Mouse (Mus musculus): ENCODE results near the gene Zdhhc14.
A peak's percentile ranks its signal among the peaks of the same experiment; 100 is the strongest.

Zdhhc14 gene

GRCm38 (mm10) chr17:5765746-5766145 lies 273.4 kb downstream of the Zdhhc14 start:
- Histone ChIP-seq H3K36me3 (ENCODE audit: insufficient read depth, low read length) (no peaks in the 10 kb centered on the region), H3K27me3 (ENCODE audit: insufficient read depth, low read length) (peaks cover 20% of the 10 kb centered on the region), H3K9me3 (ENCODE audit: low read length) (no peaks in the 10 kb centered on the region), H3K4me1 (replicated peaks; ENCODE audit: low read depth, low read length) (peaks cover 52% of the 10 kb centered on the region), H3K4me3 (replicated peaks; ENCODE audit: low read length) (no peak overlapping the region)
- TF ChIP-seq NANOG (IDR thresholded peaks at IDR 0.05; ENCODE audit: borderline replicate concordance, low read length) (no peak), CTCF (conservative IDR thresholded peaks at IDR 0.05; ENCODE audit: low read length) (no peak), POU5F1 (IDR thresholded peaks at IDR 0.05; ENCODE audit: borderline replicate concordance, low read length) (no peak)

DNA sequence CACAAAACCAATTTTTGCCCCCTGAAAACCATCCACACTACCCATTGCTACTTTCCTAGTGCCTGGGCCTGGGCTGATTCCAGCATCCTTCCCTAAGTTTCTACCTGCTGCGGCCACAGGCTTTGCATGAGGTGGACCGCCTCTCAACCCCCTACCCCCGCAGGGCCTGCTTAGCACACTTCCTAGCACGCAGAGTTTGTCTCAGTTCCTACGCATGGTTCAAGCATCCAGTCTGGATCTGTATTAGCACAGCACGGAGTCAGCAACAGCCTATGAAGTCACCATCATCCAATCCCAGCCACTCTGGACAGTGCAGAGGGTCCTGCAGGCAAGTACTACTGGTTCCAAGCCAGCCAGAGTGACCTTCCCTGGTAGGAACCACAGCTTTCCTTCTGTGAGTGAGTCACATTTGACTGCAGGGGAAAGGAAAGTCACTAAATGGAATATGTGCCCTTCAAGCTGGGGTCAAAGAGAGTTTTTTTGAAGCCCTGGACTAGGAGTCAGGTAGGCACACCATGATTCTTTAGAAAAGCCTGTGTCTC lies 275.9 kb downstream of the Zdhhc14 start:
- Histone ChIP-seq H3K9me3 (ENCODE audit: low read length) (no peaks in the 10 kb centered on the region), H3K4me1 (replicated peaks; ENCODE audit: low read depth, low read length) (peaks cover 48% of the 10 kb centered on the region), H3K4me3 (replicated peaks; ENCODE audit: low read length) (no peak overlapping the region), H3K27me3 (ENCODE audit: insufficient read depth, low read length) (peaks cover 20% of the 10 kb centered on the region), H3K36me3 (ENCODE audit: insufficient read depth, low read length) (no peaks in the 10 kb centered on the region)
- TF ChIP-seq NANOG (IDR thresholded peaks at IDR 0.05; ENCODE audit: borderline replicate concordance, low read length) (no peak), CTCF (conservative IDR thresholded peaks at IDR 0.05; ENCODE audit: low read length) (no peak), POU5F1 (IDR thresholded peaks at IDR 0.05; ENCODE audit: borderline replicate concordance, low read length) (no peak)

- Histone ChIP-seq H3K9me3 (ENCODE audit: low read length) (no peaks in the 10 kb centered on the region), H3K4me3 (replicated peaks; ENCODE audit: low read length) (no peak overlapping the region)
- no peak for TF ChIP-seq NANOG (IDR thresholded peaks at IDR 0.05; ENCODE audit: borderline replicate concordance, low read length)
- no peak for TF ChIP-seq CTCF (conservative IDR thresholded peaks at IDR 0.05; ENCODE audit: low read length)
- TF ChIP-seq POU5F1 (IDR thresholded peaks at IDR 0.05; ENCODE audit: borderline replicate concordance, low read length): no peak
These were observed 276.6 kb downstream of the Zdhhc14 start for GRCm38 (mm10) chr17:5768810-5769520.

GRCm38 (mm10) chr17:5769776-5770175 lies 277.4 kb downstream of the Zdhhc14 start:
- Histone ChIP-seq H3K36me3 (ENCODE audit: insufficient read depth, low read length) (no peaks in the 10 kb centered on the region), H3K4me3 (replicated peaks; ENCODE audit: low read length) (peak overlapping the region; percentile 50), H3K27me3 (ENCODE audit: insufficient read depth, low read length) (peaks cover 20% of the 10 kb centered on the region), H3K9me3 (ENCODE audit: low read length) (no peaks in the 10 kb centered on the region), H3K4me1 (replicated peaks; ENCODE audit: low read depth, low read length) (peaks cover 33% of the 10 kb centered on the region)
- TF ChIP-seq CTCF (conservative IDR thresholded peaks at IDR 0.05; ENCODE audit: low read length) (no peak), NANOG (IDR thresholded peaks at IDR 0.05; ENCODE audit: borderline replicate concordance, low read length) (no peak), POU5F1 (IDR thresholded peaks at IDR 0.05; ENCODE audit: borderline replicate concordance, low read length) (no peak)

More at GRCm38 (mm10) chr17:5768810-5769520, 276.6 kb downstream of the Zdhhc14 start:
- peaks cover 20% of the 10 kb centered on the region for H3K27me3 ChIP-seq (ENCODE audit: insufficient read depth, low read length)
- peaks cover 41% of the 10 kb centered on the region for H3K4me1 ChIP-seq (replicated peaks; ENCODE audit: low read depth, low read length)
- H3K36me3 ChIP-seq (ENCODE audit: insufficient read depth, low read length): no peaks in the 10 kb centered on the region

GRCm38 (mm10) chr17:5770265-5771249 lies 278.2 kb downstream of the Zdhhc14 start:
- no peaks in the 10 kb centered on the region for H3K36me3 ChIP-seq (ENCODE audit: insufficient read depth, low read length)
- peak overlapping the region; percentile 50 for H3K4me3 ChIP-seq (replicated peaks; ENCODE audit: low read length)
- H3K27me3 ChIP-seq (ENCODE audit: insufficient read depth, low read length): peaks cover 19% of the 10 kb centered on the region
- H3K9me3 ChIP-seq (ENCODE audit: low read length): no peaks in the 10 kb centered on the region
- H3K4me1 ChIP-seq (replicated peaks; ENCODE audit: low read depth, low read length): peaks cover 33% of the 10 kb centered on the region
- TF ChIP-seq POU5F1 (IDR thresholded peaks at IDR 0.05; ENCODE audit: borderline replicate concordance, low read length) (no peak), CTCF (conservative IDR thresholded peaks at IDR 0.05; ENCODE audit: low read length) (no peak), NANOG (IDR thresholded peaks at IDR 0.05; ENCODE audit: borderline replicate concordance, low read length) (no peak)

- no peaks in the 10 kb centered on the region for H3K36me3 ChIP-seq (ENCODE audit: insufficient read depth, low read length)
- no peaks in the 10 kb centered on the region for H3K27me3 ChIP-seq (ENCODE audit: insufficient read depth, low read length)
- H3K4me1 ChIP-seq (replicated peaks; ENCODE audit: low read depth, low read length): no peaks in the 10 kb centered on the region
- no peaks in the 10 kb centered on the region for H3K9me3 ChIP-seq (ENCODE audit: low read length)
- no peak overlapping the region for H3K4me3 ChIP-seq (replicated peaks; ENCODE audit: low read length)
- TF ChIP-seq CTCF (conservative IDR thresholded peaks at IDR 0.05; ENCODE audit: low read length): no peak
- TF ChIP-seq NANOG (IDR thresholded peaks at IDR 0.05; ENCODE audit: borderline replicate concordance, low read length): no peak
- no peak for TF ChIP-seq POU5F1 (IDR thresholded peaks at IDR 0.05; ENCODE audit: borderline replicate concordance, low read length)
These were observed 288.0 kb downstream of the Zdhhc14 start for GRCm38 (mm10) chr17:5780213-5780975.

DNA sequence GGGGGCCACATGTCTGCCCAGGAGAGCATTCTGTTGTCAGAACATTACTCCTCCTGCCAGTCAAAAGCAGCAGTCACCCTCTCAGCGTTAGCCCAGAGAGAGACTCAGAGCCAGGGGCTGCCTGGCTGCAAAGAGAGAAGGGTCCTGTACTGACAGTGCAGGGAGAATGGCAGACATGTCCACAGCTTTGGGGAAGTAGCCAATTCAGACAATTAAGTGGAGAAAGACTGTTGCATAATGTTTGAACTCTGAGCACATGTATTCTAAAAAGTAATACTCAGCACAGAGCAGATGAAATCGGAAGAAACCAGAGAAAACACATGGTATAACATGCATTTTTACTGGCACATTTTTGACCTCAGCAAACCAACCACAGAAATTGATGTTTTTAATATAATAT lies 292.9 kb downstream of the Zdhhc14 start:
- H3K4me1 ChIP-seq (replicated peaks; ENCODE audit: low read depth, low read length): no peaks in the 10 kb centered on the region
- no peaks in the 10 kb centered on the region for H3K36me3 ChIP-seq (ENCODE audit: insufficient read depth, low read length)
- peaks cover 7% of the 10 kb centered on the region; the same call in 1 of the 2 replicates for H3K9me3 ChIP-seq (ENCODE audit: low read length)
- TF ChIP-seq POU5F1 (IDR thresholded peaks at IDR 0.05; ENCODE audit: borderline replicate concordance, low read length): no peak
- no peak for TF ChIP-seq NANOG (IDR thresholded peaks at IDR 0.05; ENCODE audit: borderline replicate concordance, low read length)
- TF ChIP-seq CTCF (conservative IDR thresholded peaks at IDR 0.05; ENCODE audit: low read length): no peak
- H3K27me3 ChIP-seq (ENCODE audit: insufficient read depth, low read length): 0 out of 2 replicates have a peak, but pooled peaks cover 5% of the 10 kb centered on the region
- H3K4me3 ChIP-seq (replicated peaks; ENCODE audit: low read length): no peak overlapping the region

Data from E14TG2a.4 (cell line).